Mouse (Mus musculus) bone marrow, adult 2 months (tissue): ENCODE measurements around the gene Scgb1c1.

Experiments used
- CTCF ChIP-seq: fragments of 200-500 bp; IDR thresholded peaks from 2 replicates; pipeline ENCODE4 v1.5.1; 2011; ENCODE audit warnings: low read length, control low read depth; ENCODE audit not compliant: control insufficient read depth, insufficient read depth
- POLR2A ChIP-seq: fragments of 200-500 bp; IDR thresholded peaks from 2 replicates; pipeline ENCODE4 v1.6.1; 2011; ENCODE audit warnings: low read depth, mild to moderate bottlenecking, control low read depth, low read length, borderline replicate concordance; ENCODE audit not compliant: control insufficient read depth

- TF ChIP-seq POLR2A (peak; percentile 66; the same call in 1 of the 2 replicates), CTCF (no peak)
These were observed 10.8 kb downstream of the Scgb1c1 start, which contains the start of gene Gm45785 for GRCm38 (mm10) chr7:140855860-140856784.
